Mouse (Mus musculus): ENCODE results near the gene Sbk2.

- no peak for TF ChIP-seq CTCF (IDR thresholded peaks at IDR 0.05; ENCODE audit: control insufficient read depth, insufficient read depth, insufficient read length)
- TF ChIP-seq USF1 (IDR thresholded peaks at IDR 0.05; ENCODE audit: low read depth), result no peak
- no peak for TF ChIP-seq MYOD1 (IDR thresholded peaks at IDR 0.05; ENCODE audit: control insufficient read depth, insufficient read length, low read depth)
Measured at GRCm38 (mm10) chr7:4912248-4912647, 52.0 kb downstream of the Sbk2 start.
